In genomic region chr2:83795766-83796165, GRCm38 (mm10) we compare ENCODE assay signal across 33 mouse cellular contexts. TPM values are rescaled to one million over a fixed set of nuclear protein-coding genes. Genes with fewer than 3 reads are reported as not detected.
"Had no signal": no experiment of that assay in that cellular context is flagged by ENCODE, and none has a peak within 500 bp of the region (broad histone marks: within the 10 kb centered on the region; RNA-seq: fewer than 3 reads in every experiment).

No protein-coding gene starts in this region.

- H3K9ac ChIP-seq: limb, embryonic 12.5 days; limb, embryonic 13.5 days; limb, embryonic 15.5 days; liver, embryonic 12.5 days; liver, embryonic 13.5 days; liver, embryonic 14.5 days; liver, embryonic 15.5 days; liver, postnatal 0 days; lung, embryonic 14.5 days; lung, embryonic 15.5 days; midbrain, embryonic 12.5 days; midbrain, embryonic 13.5 days; midbrain, embryonic 15.5 days; neural tube, embryonic 12.5 days had no signal

- H3K4me3 ChIP-seq: left cerebral cortex, adult 2 months; limb, embryonic 10.5 days; limb, embryonic 12.5 days; limb, embryonic 13.5 days; limb, embryonic 15.5 days; liver, embryonic 12.5 days; liver, embryonic 13.5 days; liver, embryonic 15.5 days; lung, embryonic 15.5 days; megakaryocyte, embryonic 14.5 days; midbrain, embryonic 10.5 days; midbrain, embryonic 12.5 days; midbrain, embryonic 13.5 days; midbrain, embryonic 15.5 days; myocyte; neural tube, embryonic 12.5 days had no signal

- H3K4me2 ChIP-seq: limb, embryonic 12.5 days; limb, embryonic 13.5 days; limb, embryonic 15.5 days; liver, embryonic 11.5 days; liver, embryonic 12.5 days; liver, embryonic 13.5 days; liver, embryonic 15.5 days; lung, embryonic 14.5 days; lung, embryonic 15.5 days; midbrain, embryonic 12.5 days; midbrain, embryonic 13.5 days; midbrain, embryonic 15.5 days; neural tube, embryonic 12.5 days had no signal

- H3K27ac ChIP-seq: left cerebral cortex, adult 2 months; limb, embryonic 10.5 days; limb, embryonic 12.5 days; limb, embryonic 13.5 days; limb, embryonic 15.5 days; liver, embryonic 12.5 days; liver, embryonic 13.5 days; liver, embryonic 14.5 days; liver, embryonic 15.5 days; lung, embryonic 15.5 days; macrophage; midbrain, embryonic 10.5 days; midbrain, embryonic 12.5 days; midbrain, embryonic 13.5 days; midbrain, embryonic 15.5 days; neural tube, embryonic 12.5 days had no signal

- H3K9me3 ChIP-seq: limb, embryonic 10.5 days; limb, embryonic 12.5 days; limb, embryonic 13.5 days; limb, embryonic 15.5 days; liver, embryonic 12.5 days; liver, embryonic 13.5 days; liver, embryonic 15.5 days; lung, embryonic 15.5 days; megakaryocyte, embryonic 14.5 days; midbrain, embryonic 10.5 days; midbrain, embryonic 12.5 days; midbrain, embryonic 13.5 days; midbrain, embryonic 15.5 days; neural tube, embryonic 12.5 days had no signal

- H3K27me3 ChIP-seq: limb, embryonic 12.5 days; limb, embryonic 13.5 days; limb, embryonic 15.5 days; liver, embryonic 12.5 days; liver, embryonic 13.5 days; liver, embryonic 15.5 days; lung, embryonic 15.5 days; megakaryocyte, embryonic 14.5 days; midbrain, embryonic 12.5 days; midbrain, embryonic 13.5 days; midbrain, embryonic 15.5 days; neural tube, embryonic 12.5 days had no signal

- ATAC-seq: liver, embryonic 12.5 days; liver, postnatal 0 days; lung, postnatal 0 days; midbrain, embryonic 13.5 days; midbrain, embryonic 15.5 days; midbrain, embryonic 16.5 days had no signal

- H3K36me3 ChIP-seq: midbrain, embryonic 15.5 days had no signal

- DNase-seq: left cerebral cortex, postnatal 4 days; liver; liver, embryonic 13.5 days; liver, postnatal 0 days; lung, adult 18-20 months; lung, adult 2 months; lung, embryonic 14.5 days; lung, postnatal 10 days; lung, postnatal 14 days; lung, postnatal 36 days; lung, postnatal 4 days had no signal

- H3K4me1 ChIP-seq: limb, embryonic 10.5 days; limb, embryonic 12.5 days; limb, embryonic 13.5 days; limb, embryonic 15.5 days; liver, embryonic 12.5 days; liver, embryonic 13.5 days; liver, embryonic 15.5 days; lung, embryonic 15.5 days; megakaryocyte, embryonic 14.5 days; midbrain, embryonic 12.5 days; neural tube, embryonic 12.5 days had no signal

RNA-seq across cellular contexts. Expression of gene Fam171b, which starts 16.7 kb away (rescaled TPM):
- total RNA-seq: megakaryocyte progenitor cell, adult 5-6 weeks; monocyte, adult 5-6 weeks had no signal
- polyA plus RNA-seq: macrophage had no signal
